Mouse (Mus musculus) liver, embryonic 15.5 days (tissue): ENCODE data around the gene Pink1. TPM values are rescaled to one million over a fixed set of nuclear protein-coding genes. Genes with fewer than 3 reads are reported as not detected.
A peak's percentile ranks its signal among the peaks of the same experiment; 100 is the strongest.

Experiments used
- ATAC-seq: fragments of 200-750 bp; cut with Nextera tagmentation; 2 replicates; pipeline ENCODE4 v1.8.0; 2017; ENCODE audit warnings: moderate number of reproducible peaks, mild to moderate bottlenecking, moderate library complexity; ENCODE audit not compliant: insufficient read depth
- H3K27ac ChIP-seq: fragments of 300-500 bp; sonication (generic); replicated peaks from 2 replicates; pipeline ENCODE4 v1.5.1; 2015; ENCODE audit warnings: mild to moderate bottlenecking, inconsistent platforms
- H3K27me3 ChIP-seq: fragments of 300-500 bp; sonication (generic); 2 replicates; pipeline ENCODE4 v1.6.1; 2015; ENCODE audit warnings: mild to moderate bottlenecking, inconsistent platforms
- H3K36me3 ChIP-seq: fragments of 300-500 bp; sonication (generic); replicated peaks from 2 replicates; pipeline ENCODE4 v1.6.1; 2015; ENCODE audit warnings: moderate library complexity, mild to moderate bottlenecking, inconsistent platforms
- H3K4me1 ChIP-seq: fragments of 300-500 bp; sonication (generic); replicated peaks from 2 replicates; pipeline ENCODE4 v1.6.1; 2015; ENCODE audit warnings: inconsistent platforms
- H3K4me2 ChIP-seq: fragments of 300-500 bp; sonication (generic); 2 replicates; pipeline ENCODE4 v1.6.1; 2015; ENCODE audit warnings: moderate library complexity, mild to moderate bottlenecking, inconsistent platforms
- H3K4me3 ChIP-seq: fragments of 300-500 bp; sonication (generic); replicated peaks from 2 replicates; pipeline ENCODE4 v1.5.1; 2015; ENCODE audit warnings: mild to moderate bottlenecking, inconsistent platforms
- H3K9ac ChIP-seq: fragments of 300-500 bp; sonication (generic); 2 replicates; pipeline ENCODE4 v1.6.1; 2015; ENCODE audit warnings: moderate library complexity, mild to moderate bottlenecking, inconsistent platforms
- H3K9me3 ChIP-seq: fragments of 300-500 bp; sonication (generic); replicated peaks from 2 replicates; pipeline ENCODE4 v1.6.1; 2016; ENCODE audit warnings: inconsistent platforms
- WGBS: fragments of 180-500 bp; shearing (Covaris S2); methylation state at CpG from one replicate; pipeline ENCODE4 v1.1.7; 2015; ENCODE audit warnings: mixed read lengths; ENCODE audit not compliant: insufficient replicate concordance; 5-methylcytosine and 5-hydroxymethylcytosine counted together
- polyA plus RNA-seq: library from polyadenylated mRNA; unstranded; fragments of >200 nt; fragmentation: Nextera tagmentation; extraction: Ambion mirVana; gene quantifications from 2 replicates; pipeline ENCODE4 v1.2.1, GENCODE M21; 2015

The Pink1 gene
- polyA plus RNA-seq, 1 experiment from 2014 or later, result 35.7 TPM

- no peaks in the 10 kb centered on the region for H3K4me1 ChIP-seq
- no peak overlapping the region for H3K27ac ChIP-seq
- H3K4me3 ChIP-seq, result no peak overlapping the region
- H3K9me3 ChIP-seq, result no peaks in the 10 kb centered on the region
- H3K27me3 ChIP-seq, result no peaks in the 10 kb centered on the region
- H3K4me2 ChIP-seq, result no peak overlapping the region
- no peaks in the 10 kb centered on the region for H3K36me3 ChIP-seq
- no peak for ATAC-seq
- no peak overlapping the region for H3K9ac ChIP-seq
- 84% methylated on average over 12 of the region's 12 CpGs for WGBS
Observed at GRCm38 (mm10) chr4:138356551-138356950, 30.4 kb upstream of the Pink1 start.

- Histone ChIP-seq H3K4me3 (no peak overlapping the region), H3K9ac (no peak overlapping the region), H3K9me3 (no peaks in the 10 kb centered on the region), H3K27me3 (no peaks in the 10 kb centered on the region), H3K4me1 (no peaks in the 10 kb centered on the region), H3K27ac (no peak overlapping the region), H3K4me2 (no peak overlapping the region), H3K36me3 (no peaks in the 10 kb centered on the region)
- 60% methylated on average over 8 of the region's 8 CpGs for WGBS
- ATAC-seq, result no peak
Observed at GRCm38 (mm10) chr4:138356141-138356540, 30.0 kb upstream of the Pink1 start.

- Histone ChIP-seq H3K9me3 (no peaks in the 10 kb centered on the region), H3K27ac (no peak overlapping the region), H3K4me2 (no peak overlapping the region), H3K27me3 (no peaks in the 10 kb centered on the region), H3K4me3 (no peak overlapping the region), H3K36me3 (no peaks in the 10 kb centered on the region), H3K9ac (no peak overlapping the region), H3K4me1 (no peaks in the 10 kb centered on the region)
- ATAC-seq, result no peak
- 52% methylated on average over 2 of the region's 2 CpGs for WGBS
Observed at GRCm38 (mm10) chr4:138355496-138355895, 29.4 kb upstream of the Pink1 start.

- Histone ChIP-seq H3K9ac (no peak overlapping the region), H3K4me2 (no peak overlapping the region), H3K27me3 (no peaks in the 10 kb centered on the region), H3K4me3 (no peak overlapping the region), H3K9me3 (no peaks in the 10 kb centered on the region), H3K4me1 (no peaks in the 10 kb centered on the region), H3K27ac (no peak overlapping the region), H3K36me3 (no peaks in the 10 kb centered on the region)
- WGBS, result 57% methylated on average over 10 of the region's 10 CpGs
- no peak for ATAC-seq
Observed at GRCm38 (mm10) chr4:138353438-138354171, 27.5 kb upstream of the Pink1 start.

DNA sequence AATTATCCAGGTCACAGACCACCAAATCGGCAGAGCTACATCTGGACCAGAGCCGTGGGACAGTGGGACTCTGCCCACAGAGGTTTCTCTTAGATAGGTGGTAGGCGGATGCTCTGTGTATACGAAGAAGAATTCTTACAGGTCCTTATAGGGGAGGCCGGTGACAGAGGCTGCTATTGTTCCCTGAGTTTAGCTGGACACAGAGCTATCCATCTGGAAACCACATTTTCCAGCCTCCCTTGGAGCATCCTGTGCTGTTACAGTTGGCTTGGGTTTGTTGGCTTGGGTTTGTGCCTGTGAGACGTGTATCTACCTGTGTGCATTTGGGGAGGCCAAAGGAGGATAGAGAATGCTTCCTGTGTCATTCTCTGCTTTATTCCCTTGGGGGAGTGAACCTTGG, 26.6 kb upstream of the Pink1 start:
- no peak overlapping the region for H3K27ac ChIP-seq
- no peak overlapping the region for H3K4me2 ChIP-seq
- H3K4me1 ChIP-seq, result no peaks in the 10 kb centered on the region
- H3K9me3 ChIP-seq, result no peaks in the 10 kb centered on the region
- H3K36me3 ChIP-seq, result no peaks in the 10 kb centered on the region
- H3K4me3 ChIP-seq, result no peak overlapping the region
- ATAC-seq, result no peak
- no peaks in the 10 kb centered on the region for H3K27me3 ChIP-seq
- no peak overlapping the region for H3K9ac ChIP-seq
- 61% methylated on average over 6 of the region's 6 CpGs for WGBS

DNA sequence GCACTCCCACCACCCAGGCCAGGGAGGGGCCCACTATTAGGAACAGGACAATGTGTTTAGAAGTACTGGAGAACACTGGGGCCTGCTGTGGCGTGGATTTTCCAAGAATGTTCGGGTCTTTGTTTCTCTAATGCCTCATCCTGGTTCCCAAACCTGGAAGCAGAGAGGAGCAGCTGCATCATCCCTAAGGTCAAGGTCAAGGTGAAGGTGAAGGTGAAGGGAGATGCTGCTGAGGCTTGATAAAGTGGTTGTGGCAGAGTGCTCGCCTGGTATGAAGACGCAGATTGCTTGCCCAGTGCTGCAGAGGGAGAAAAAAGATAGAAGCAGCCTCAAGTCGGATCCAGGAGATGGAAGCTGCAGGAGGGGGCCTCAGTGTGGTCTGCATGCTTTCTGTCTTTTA, 25.7 kb upstream of the Pink1 start:
- H3K9me3 ChIP-seq, result no peaks in the 10 kb centered on the region
- 68% methylated on average over 5 of the region's 5 CpGs for WGBS
- no peak overlapping the region for H3K9ac ChIP-seq
- H3K36me3 ChIP-seq, result no peaks in the 10 kb centered on the region
- no peak overlapping the region for H3K4me2 ChIP-seq
- H3K4me3 ChIP-seq, result no peak overlapping the region
- H3K27ac ChIP-seq, result no peak overlapping the region
- H3K27me3 ChIP-seq, result no peaks in the 10 kb centered on the region
- ATAC-seq, result no peak
- no peaks in the 10 kb centered on the region for H3K4me1 ChIP-seq

DNA sequence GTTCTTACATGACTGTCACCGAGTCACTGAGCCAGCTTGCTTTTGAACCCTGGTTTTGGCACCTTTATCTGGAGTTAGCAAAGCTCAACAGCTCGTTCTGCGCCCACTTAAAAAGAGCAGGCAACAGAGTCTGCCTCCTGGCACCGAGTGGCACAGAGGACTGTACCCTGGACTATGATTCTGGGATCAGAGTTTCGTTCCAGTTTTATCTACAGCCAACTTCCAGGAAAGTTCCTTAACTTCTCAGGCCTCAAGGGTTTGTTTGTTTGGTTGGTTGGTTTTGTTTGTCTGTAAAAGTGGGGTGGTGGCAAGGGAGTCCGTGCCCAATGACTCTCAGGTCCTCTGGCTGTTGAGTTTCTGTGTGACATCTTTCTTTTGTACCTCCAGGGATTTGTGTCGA, 22.6 kb upstream of the Pink1 start:
- H3K4me1 ChIP-seq, result 0 out of 2 replicates have a peak, but pooled peaks cover under 1% of the 10 kb centered on the region
- no peak overlapping the region for H3K4me3 ChIP-seq
- no peak for ATAC-seq
- no peaks in the 10 kb centered on the region for H3K36me3 ChIP-seq
- H3K9me3 ChIP-seq, result no peaks in the 10 kb centered on the region
- no peak overlapping the region for H3K9ac ChIP-seq
- H3K27ac ChIP-seq, result no peak overlapping the region
- no peak overlapping the region for H3K4me2 ChIP-seq
- H3K27me3 ChIP-seq, result no peaks in the 10 kb centered on the region
- WGBS, result 51% methylated on average over 7 of the region's 7 CpGs

- Histone ChIP-seq H3K9ac (no peak overlapping the region), H3K36me3 (no peaks in the 10 kb centered on the region), H3K4me3 (no peak overlapping the region), H3K4me1 (peaks cover 10% of the 10 kb centered on the region; the same call in 1 of the 2 replicates), H3K9me3 (no peaks in the 10 kb centered on the region), H3K27ac (no peak overlapping the region), H3K27me3 (no peaks in the 10 kb centered on the region), H3K4me2 (no peak overlapping the region)
- 64% methylated on average over 1 of the region's 1 CpGs for WGBS
- ATAC-seq, result no peak
Observed at GRCm38 (mm10) chr4:138347280-138347679, 21.2 kb upstream of the Pink1 start.

DNA sequence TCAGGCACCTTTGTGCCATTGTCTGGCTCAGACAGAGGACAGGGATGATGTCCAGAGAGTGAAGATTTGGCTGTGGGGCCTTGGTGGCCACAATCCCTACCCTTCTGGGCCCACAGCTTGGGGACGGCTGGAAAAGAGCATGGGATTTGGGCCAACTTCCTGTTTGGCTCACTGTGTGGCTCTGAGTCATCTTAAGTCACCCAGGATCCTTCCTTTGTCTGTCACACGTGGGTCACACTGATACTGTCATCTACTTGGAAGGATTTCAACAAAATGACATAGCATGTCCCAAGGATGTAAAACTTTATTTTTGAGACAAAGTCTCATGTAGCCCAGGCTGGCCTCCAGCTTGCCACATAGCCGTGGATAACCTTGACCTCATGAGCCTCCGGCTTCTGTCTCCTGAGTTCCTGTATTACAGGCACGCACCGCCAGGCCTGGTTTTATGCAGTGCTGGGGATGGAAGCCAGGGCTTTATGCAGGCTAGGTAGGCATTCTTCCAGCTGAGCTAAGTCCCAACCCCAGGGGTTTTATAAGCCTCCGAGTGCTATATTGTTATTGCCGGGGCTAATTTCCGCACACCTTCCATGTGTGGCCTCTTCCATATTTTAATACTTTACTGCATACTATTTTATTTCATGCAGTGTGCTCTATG, 18.9 kb upstream of the Pink1 start:
- no peak overlapping the region for H3K9ac ChIP-seq
- peaks cover 16% of the 10 kb centered on the region; the same call in 1 of the 2 replicates for H3K4me1 ChIP-seq
- no peaks in the 10 kb centered on the region for H3K9me3 ChIP-seq
- H3K4me2 ChIP-seq, result no peak overlapping the region
- no peak overlapping the region for H3K4me3 ChIP-seq
- ATAC-seq, result no peak
- H3K36me3 ChIP-seq, result no peaks in the 10 kb centered on the region
- no peaks in the 10 kb centered on the region for H3K27me3 ChIP-seq
- H3K27ac ChIP-seq, result no peak overlapping the region
- 60% methylated on average over 9 of the region's 9 CpGs for WGBS

DNA sequence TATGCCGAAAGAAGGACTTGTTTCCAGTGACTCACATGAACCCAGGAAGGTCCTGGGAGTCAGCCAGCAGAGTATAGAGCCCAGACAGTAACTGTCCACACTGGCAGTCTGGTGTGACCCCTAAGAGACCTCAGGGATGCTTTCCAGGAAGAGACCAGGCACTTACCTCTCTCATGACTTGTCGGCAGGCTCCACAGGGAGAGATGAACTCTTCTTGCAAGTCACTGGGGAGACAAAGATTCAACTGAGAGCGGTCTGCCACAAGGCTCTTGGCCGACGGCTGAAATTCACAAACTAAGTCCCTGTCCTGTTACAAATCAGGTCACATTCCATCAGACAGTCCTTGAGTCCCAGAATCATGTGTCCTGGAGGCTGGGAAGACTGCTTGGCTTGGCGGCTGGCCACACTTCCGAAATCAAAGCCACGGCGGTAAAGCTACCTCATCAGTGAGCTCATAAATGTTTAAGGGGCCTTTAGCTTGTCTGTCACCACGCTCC, 17.3 kb upstream of the Pink1 start:
- Histone ChIP-seq H3K4me3 (no peak overlapping the region), H3K4me1 (peaks cover 16% of the 10 kb centered on the region; the same call in 1 of the 2 replicates), H3K9me3 (no peaks in the 10 kb centered on the region), H3K4me2 (no peak overlapping the region), H3K9ac (no peak overlapping the region), H3K27me3 (no peaks in the 10 kb centered on the region), H3K27ac (peak overlapping the region; percentile 72), H3K36me3 (no peaks in the 10 kb centered on the region)
- ATAC-seq, result 0 out of 2 replicates have a peak, but pooled peaks have one; percentile 17
- 71% methylated on average over 10 of the region's 10 CpGs for WGBS

GRCm38 (mm10) chr4:138342778-138343177, 16.7 kb upstream of the Pink1 start:
- ATAC-seq, result peak; percentile 79
- WGBS, result 56% methylated on average over 6 of the region's 6 CpGs

More at GRCm38 (mm10) chr4:138342778-138343177, 16.7 kb upstream of the Pink1 start:
- Histone ChIP-seq H3K27me3 (no peaks in the 10 kb centered on the region), H3K4me2 (no peak overlapping the region), H3K27ac (peak overlapping the region; percentile 72), H3K4me3 (no peak overlapping the region), H3K9ac (no peak overlapping the region), H3K4me1 (peaks cover 16% of the 10 kb centered on the region; the same call in 1 of the 2 replicates), H3K36me3 (no peaks in the 10 kb centered on the region), H3K9me3 (no peaks in the 10 kb centered on the region)
